Mouse (Mus musculus) E14TG2a.4 (cell line): Measurements from ENCODE around the gene Olfr169.
"Not testable (repeated sequence)": the region's sequence is repeated elsewhere in the genome, so short reads cannot be mapped to it uniquely, and the experiment has no call there.

ENCODE experiments used
- H3K27me3 ChIP-seq: 2 replicates; pipeline ENCODE4 v1.6.1; 2014; ENCODE audit warnings: low read length, control low read depth; ENCODE audit not compliant: insufficient read depth
- H3K36me3 ChIP-seq: 2 replicates; pipeline ENCODE4 v1.6.1; 2014; ENCODE audit warnings: low read length, control low read depth; ENCODE audit not compliant: insufficient read depth
- H3K4me1 ChIP-seq: replicated peaks from 2 replicates; pipeline ENCODE4 v1.6.1; 2014; ENCODE audit warnings: low read depth, low read length, control low read depth
- H3K4me3 ChIP-seq: replicated peaks from 2 replicates; pipeline ENCODE4 v1.5.1; 2014; ENCODE audit warnings: mild to moderate bottlenecking, low read length
- H3K9me3 ChIP-seq: 2 replicates; pipeline ENCODE4 v1.6.1; 2014; ENCODE audit warnings: low read length, control low read depth
- CTCF ChIP-seq: conservative IDR thresholded peaks from 2 replicates; pipeline ENCODE4 v1.5.1; 2014; ENCODE audit warnings: low read length
- NANOG ChIP-seq: IDR thresholded peaks from 2 replicates; pipeline ENCODE4 v1.6.1; 2014; ENCODE audit warnings: borderline replicate concordance, low read length, mixed read lengths
- POU5F1 ChIP-seq: IDR thresholded peaks from 2 replicates; pipeline ENCODE4 v1.6.1; 2014; ENCODE audit warnings: low read length, borderline replicate concordance

Olfr169 gene

GRCm38 (mm10) chr16:19571709-19572108 lies at the start of gene Olfr169:
Olfr169 (minus strand) TSS chr16:19571809.
- not testable (repeated sequence) for H3K36me3 ChIP-seq, H3K4me1 ChIP-seq, H3K4me3 ChIP-seq, H3K27me3 ChIP-seq
- H3K9me3 ChIP-seq: peaks cover 29% of the 10 kb centered on the region

- H3K4me3 ChIP-seq, H3K27me3 ChIP-seq, H3K36me3 ChIP-seq, H3K9me3 ChIP-seq, H3K4me1 ChIP-seq: not testable (repeated sequence)
Observed at GRCm38 (mm10) chr16:19611782-19612181, 40.2 kb upstream of the Olfr169 start, which contains the start of gene Olfr170. Olfr170 (minus strand) TSS chr16:19611882.

GRCm38 (mm10) chr16:19603166-19603565 lies 31.6 kb upstream of the Olfr169 start:
- H3K36me3 ChIP-seq: no peaks in the 10 kb centered on the region

GRCm38 (mm10) chr16:19553429-19553828 lies 18.2 kb downstream of the Olfr169 start:
- not testable (repeated sequence) for H3K27me3 ChIP-seq, H3K36me3 ChIP-seq, H3K4me1 ChIP-seq, H3K4me3 ChIP-seq
- H3K9me3 ChIP-seq: peaks cover 85% of the 10 kb centered on the region

More at GRCm38 (mm10) chr16:19603166-19603565, 31.6 kb upstream of the Olfr169 start:
- H3K4me1 ChIP-seq: no peaks in the 10 kb centered on the region
- H3K4me3 ChIP-seq: no peak overlapping the region
- TF ChIP-seq CTCF: no peak
- TF ChIP-seq NANOG: no peak
- TF ChIP-seq POU5F1: no peak
- no peaks in the 10 kb centered on the region for H3K27me3 ChIP-seq
- H3K9me3 ChIP-seq: peaks cover 45% of the 10 kb centered on the region

- H3K9me3 ChIP-seq: peaks cover 74% of the 10 kb centered on the region
- not testable (repeated sequence) for H3K4me1 ChIP-seq, H3K27me3 ChIP-seq, H3K36me3 ChIP-seq, H3K4me3 ChIP-seq
Observed at GRCm38 (mm10) chr16:19552246-19552645, 19.4 kb downstream of the Olfr169 start.

- H3K4me1 ChIP-seq: no peaks in the 10 kb centered on the region
- H3K4me3 ChIP-seq: no peak within 1 kb of the TSS
- H3K27me3 ChIP-seq: no peaks in the 10 kb centered on the region
- H3K9me3 ChIP-seq: no peaks in the 10 kb centered on the region
- H3K36me3 ChIP-seq: no peaks in the 10 kb centered on the region
- TF ChIP-seq CTCF: no peak
- no peak for TF ChIP-seq POU5F1
- TF ChIP-seq NANOG: no peak
Observed at GRCm38 (mm10) chr16:19535455-19535854, 36.2 kb downstream of the Olfr169 start, which contains the start of gene Olfr168. Olfr168 (minus strand) TSS chr16:19535555.

- no peaks in the 10 kb centered on the region for H3K27me3 ChIP-seq
- no peaks in the 10 kb centered on the region for H3K9me3 ChIP-seq
- H3K4me1 ChIP-seq: no peaks in the 10 kb centered on the region
- TF ChIP-seq NANOG (no peak), CTCF (no peak), POU5F1 (no peak)
- H3K36me3 ChIP-seq: no peaks in the 10 kb centered on the region
- H3K4me3 ChIP-seq: no peak within 1 kb of the TSS
Observed at GRCm38 (mm10) chr16:19522166-19522565, 49.4 kb downstream of the Olfr169 start, which contains the start of gene Olfr167. Olfr167 (minus strand) TSS chr16:19522266.
